Mouse (Mus musculus) embryonic facial prominence, embryonic 15.5 days (tissue): ENCODE results near the gene Fancc. TPM values are rescaled to one million over a fixed set of nuclear protein-coding genes. Genes with fewer than 3 reads are reported as not detected.
A peak's percentile ranks its signal among the peaks of the same experiment; 100 is the strongest.
"Not testable (repeated sequence)": the region's sequence is repeated elsewhere in the genome, so short reads cannot be mapped to it uniquely, and the experiment has no call there.

ENCODE experiments used
- ATAC-seq: fragments of 200-750 bp; cut with Nextera tagmentation; 2 replicates; pipeline ENCODE4 v1.8.0; 2017; ENCODE audit warnings: low read depth, moderate TSS enrichment; ENCODE audit not compliant: insufficient number of reproducible peaks, low FRiP score, low TSS enrichment
- H3K27ac ChIP-seq: fragments of 300-500 bp; sonication (generic); replicated peaks from 2 replicates; pipeline ENCODE4 v1.5.1; 2015; ENCODE audit warnings: mild to moderate bottlenecking, inconsistent platforms
- H3K27me3 ChIP-seq: fragments of 300-500 bp; sonication (generic); 2 replicates; pipeline ENCODE4 v1.6.1; 2015; ENCODE audit warnings: inconsistent platforms
- H3K36me3 ChIP-seq: fragments of 300-500 bp; sonication (generic); 2 replicates; pipeline ENCODE4 v1.6.1; 2015; ENCODE audit warnings: mild to moderate bottlenecking, inconsistent platforms
- H3K4me1 ChIP-seq: fragments of 300-500 bp; sonication (generic); 2 replicates; pipeline ENCODE4 v1.6.1; 2015; ENCODE audit warnings: inconsistent platforms
- H3K4me2 ChIP-seq: fragments of 300-500 bp; sonication (generic); replicated peaks from 2 replicates; pipeline ENCODE4 v1.6.1; 2015; ENCODE audit warnings: mild to moderate bottlenecking, inconsistent platforms
- H3K4me3 ChIP-seq: fragments of 300-500 bp; sonication (generic); replicated peaks from 2 replicates; pipeline ENCODE4 v1.5.1; 2015; ENCODE audit warnings: mild to moderate bottlenecking, inconsistent platforms
- H3K9ac ChIP-seq: fragments of 300-500 bp; sonication (generic); 2 replicates; pipeline ENCODE4 v1.6.1; 2015; ENCODE audit warnings: inconsistent platforms
- H3K9me3 ChIP-seq: fragments of 300-500 bp; sonication (generic); replicated peaks from 2 replicates; pipeline ENCODE4 v1.6.1; 2016; ENCODE audit warnings: inconsistent platforms
- WGBS: fragments of 180-500 bp; shearing (Covaris S2); methylation state at CpG from one replicate; pipeline ENCODE4 v1.1.7; 2015; 5-methylcytosine and 5-hydroxymethylcytosine counted together
- polyA plus RNA-seq: library from polyadenylated mRNA; unstranded; fragments of >200 nt; fragmentation: Nextera tagmentation; extraction: Ambion mirVana; gene quantifications from 2 replicates; pipeline ENCODE4 v1.2.1, GENCODE M21; 2015

Fancc gene
- polyA plus RNA-seq, 1 experiment from 2014 or later: 22.9 TPM

DNA sequence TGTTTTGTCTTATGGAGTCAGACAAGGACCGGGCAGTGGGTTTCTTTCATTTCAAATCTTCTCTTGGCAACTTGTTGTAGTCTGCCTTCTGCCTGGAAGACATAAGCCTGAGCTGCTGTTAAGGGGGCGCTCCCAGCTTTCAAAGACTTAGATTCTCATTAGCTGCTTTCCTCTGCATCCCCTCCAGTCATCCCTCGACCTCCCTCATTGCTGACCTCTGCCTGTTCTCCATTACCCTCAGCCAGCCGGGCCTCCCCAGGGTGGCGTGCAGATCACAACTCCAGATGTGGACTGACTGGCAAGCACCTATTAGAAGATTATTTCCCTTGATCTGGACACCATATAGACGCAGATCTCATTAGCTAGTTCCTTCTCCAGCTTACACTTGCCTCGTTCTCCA, 45.9 kb downstream of the Fancc start:
- no peak overlapping the region for H3K9ac ChIP-seq
- no peaks in the 10 kb centered on the region for H3K9me3 ChIP-seq
- no peaks in the 10 kb centered on the region for H3K36me3 ChIP-seq
- H3K4me1 ChIP-seq: 0 out of 2 replicates have a peak, but pooled peaks cover 5% of the 10 kb centered on the region
- 23% methylated on average over 7 of the region's 7 CpGs for WGBS
- H3K27me3 ChIP-seq: no peaks in the 10 kb centered on the region
- no peak overlapping the region for H3K27ac ChIP-seq
- H3K4me3 ChIP-seq: no peak overlapping the region
- no peak for ATAC-seq
- no peak overlapping the region for H3K4me2 ChIP-seq

DNA sequence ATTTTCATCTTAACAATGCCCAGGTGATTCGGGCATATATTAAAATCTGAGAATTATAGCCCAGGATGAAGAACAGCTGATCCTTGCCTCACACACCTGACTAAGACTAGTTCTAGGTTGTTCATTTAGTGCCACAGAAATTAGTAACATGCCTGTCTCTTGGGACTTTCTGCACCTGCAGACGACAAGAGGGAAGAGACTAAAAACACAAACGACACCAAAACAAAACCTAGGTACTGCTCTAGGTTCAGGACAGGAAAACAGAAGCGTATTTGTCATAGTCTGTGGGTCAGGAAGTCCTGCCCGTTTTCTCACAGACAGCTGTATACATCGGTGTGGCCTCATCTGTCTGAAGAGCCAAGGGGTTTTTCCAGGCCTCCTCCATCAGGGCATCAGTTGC, 51.7 kb downstream of the Fancc start:
- Histone ChIP-seq H3K9ac (no peak overlapping the region), H3K27me3 (no peaks in the 10 kb centered on the region), H3K27ac (no peak overlapping the region), H3K9me3 (no peaks in the 10 kb centered on the region), H3K4me1 (no peaks in the 10 kb centered on the region), H3K4me3 (no peak overlapping the region), H3K36me3 (no peaks in the 10 kb centered on the region), H3K4me2 (no peak overlapping the region)
- no peak for ATAC-seq
- 77% methylated on average over 6 of the region's 6 CpGs for WGBS

DNA sequence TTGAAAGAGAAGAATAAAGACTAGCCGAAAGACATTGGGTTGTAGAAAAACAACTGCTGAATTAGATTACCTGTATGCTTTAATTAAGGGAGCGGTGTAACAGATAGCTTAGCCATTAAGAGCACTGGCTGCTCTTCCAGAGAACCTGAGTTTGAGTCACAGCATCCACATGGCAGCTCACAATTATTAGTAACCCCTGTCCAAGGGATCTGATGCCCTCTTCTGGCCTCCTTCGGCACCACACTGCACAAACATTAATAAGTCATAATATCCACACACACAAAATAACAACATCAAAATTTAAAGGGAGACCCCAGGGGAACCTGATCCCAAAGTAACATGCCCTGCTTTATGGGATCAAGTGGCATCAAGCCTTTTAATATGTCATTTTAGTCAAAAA, 64.3 kb downstream of the Fancc start:
- Histone ChIP-seq H3K36me3 (no peaks in the 10 kb centered on the region), H3K4me3 (no peak overlapping the region), H3K4me2 (no peak overlapping the region), H3K9me3 (no peaks in the 10 kb centered on the region), H3K9ac (no peak overlapping the region), H3K4me1 (0 out of 2 replicates have a peak, but pooled peaks cover 14% of the 10 kb centered on the region), H3K27me3 (no peaks in the 10 kb centered on the region), H3K27ac (no peak overlapping the region)
- no peak for ATAC-seq
- 90% methylated on average over 3 of the region's 3 CpGs for WGBS

GRCm38 (mm10) chr13:63431857-63432191, 65.3 kb downstream of the Fancc start:
- 0 out of 2 replicates have a peak, but pooled peaks cover 14% of the 10 kb centered on the region for H3K4me1 ChIP-seq
- H3K27ac ChIP-seq: peak overlapping the region; percentile 97
- no peaks in the 10 kb centered on the region for H3K9me3 ChIP-seq
- ATAC-seq: no peak; the same call in 1 of the 2 replicates
- peak overlapping the region; percentile 55 for H3K4me2 ChIP-seq
- peak overlapping the region; percentile 55 for H3K4me3 ChIP-seq
- no peaks in the 10 kb centered on the region for H3K27me3 ChIP-seq
- H3K36me3 ChIP-seq: no peaks in the 10 kb centered on the region
- WGBS: 11% methylated on average over 5 of the region's 5 CpGs
- H3K9ac ChIP-seq: peak overlapping the region; percentile 55

DNA sequence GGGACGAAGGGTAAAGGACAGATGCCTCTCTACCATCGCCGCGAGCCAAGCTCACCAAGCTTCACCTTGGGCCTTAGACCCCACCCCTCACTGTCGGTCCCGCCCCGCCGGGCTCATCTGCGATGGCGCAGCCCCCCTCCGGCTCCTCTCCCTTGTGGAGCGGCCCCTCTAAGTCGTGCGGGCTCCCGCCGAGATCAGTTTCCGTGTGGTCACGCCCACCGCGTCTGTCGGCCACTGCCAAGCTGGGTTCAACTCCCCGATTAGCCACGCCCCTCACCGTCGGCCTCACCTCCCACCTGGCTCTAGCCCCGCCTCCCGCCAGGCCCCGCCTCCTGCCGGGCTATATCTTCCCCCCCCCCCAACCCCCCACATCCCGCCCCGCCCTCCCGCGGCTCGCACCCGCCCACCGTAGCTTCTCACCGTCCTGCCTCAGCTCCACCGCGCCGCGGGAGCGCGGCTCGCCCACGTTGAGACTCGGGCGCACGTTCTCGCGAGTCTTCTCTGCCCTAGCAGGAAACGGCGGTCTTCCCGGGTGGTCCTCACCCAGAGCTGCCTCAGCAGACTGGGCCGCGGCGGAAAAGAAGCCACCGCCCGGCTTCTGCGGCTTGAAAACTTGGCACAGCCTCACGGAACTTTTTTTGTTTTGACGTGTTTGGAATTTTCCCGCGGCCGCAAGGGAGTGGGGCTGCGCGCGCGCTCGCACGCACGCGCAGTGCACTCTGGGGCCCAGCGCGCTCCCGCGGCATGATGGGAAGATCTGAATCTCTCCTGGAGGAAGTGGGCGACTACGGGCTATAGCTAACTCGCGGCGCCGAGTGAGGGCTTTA, 65.8 kb downstream of the Fancc start:
- peak overlapping the region; percentile 55 for H3K4me2 ChIP-seq
- no peaks in the 10 kb centered on the region for H3K9me3 ChIP-seq
- H3K36me3 ChIP-seq: no peaks in the 10 kb centered on the region
- no peaks in the 10 kb centered on the region for H3K27me3 ChIP-seq
- peak; percentile 94 for ATAC-seq
- under 1% methylated on average over 77 of the region's 82 CpGs for WGBS
- H3K27ac ChIP-seq: peak overlapping the region; percentile 97
- peak overlapping the region; percentile 55 for H3K9ac ChIP-seq
- H3K4me3 ChIP-seq: peak overlapping the region; percentile 55
- H3K4me1 ChIP-seq: 0 out of 2 replicates have a peak, but pooled peaks cover 14% of the 10 kb centered on the region

DNA sequence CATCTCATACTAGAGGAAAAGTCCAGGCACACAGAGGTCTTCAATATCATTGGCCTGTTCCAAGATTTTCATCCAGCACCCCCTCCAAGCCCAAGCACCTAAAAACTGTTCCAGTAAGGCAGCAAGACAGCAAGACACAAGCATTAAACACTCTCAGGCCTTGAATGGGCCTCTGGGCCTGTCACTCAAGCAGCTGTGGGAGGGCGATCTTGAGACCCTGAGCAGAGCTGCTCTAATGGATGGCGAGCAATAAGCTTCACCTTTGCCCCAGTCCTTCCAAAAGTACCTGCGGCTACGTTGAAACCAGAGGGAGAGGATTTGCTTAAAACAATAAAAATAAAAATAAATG, 66.4 kb downstream of the Fancc start:
- Histone ChIP-seq H3K9ac (peak overlapping the region; percentile 55; the same call in 1 of the 2 replicates), H3K27me3 (no peaks in the 10 kb centered on the region), H3K4me2 (peak overlapping the region; percentile 55), H3K27ac (peak overlapping the region; percentile 97), H3K9me3 (no peaks in the 10 kb centered on the region), H3K36me3 (no peaks in the 10 kb centered on the region), H3K4me1 (0 out of 2 replicates have a peak, but pooled peaks cover 14% of the 10 kb centered on the region), H3K4me3 (peak overlapping the region; percentile 55)
- WGBS: 0% methylated on average over 4 of the region's 4 CpGs
- peak; percentile 44; the same call in 1 of the 2 replicates for ATAC-seq

- Histone ChIP-seq H3K4me3 (peak overlapping the region; percentile 55), H3K27me3 (no peaks in the 10 kb centered on the region), H3K4me1 (0 out of 2 replicates have a peak, but pooled peaks cover 14% of the 10 kb centered on the region), H3K9me3 (no peaks in the 10 kb centered on the region), H3K36me3 (no peaks in the 10 kb centered on the region), H3K4me2 (peak overlapping the region; percentile 55), H3K9ac (no peak overlapping the region), H3K27ac (peak overlapping the region; percentile 97)
- WGBS: 72% methylated on average over 9 of the region's 9 CpGs
- no peak for ATAC-seq
These were observed 66.9 kb downstream of the Fancc start for GRCm38 (mm10) chr13:63430206-63430605.

DNA sequence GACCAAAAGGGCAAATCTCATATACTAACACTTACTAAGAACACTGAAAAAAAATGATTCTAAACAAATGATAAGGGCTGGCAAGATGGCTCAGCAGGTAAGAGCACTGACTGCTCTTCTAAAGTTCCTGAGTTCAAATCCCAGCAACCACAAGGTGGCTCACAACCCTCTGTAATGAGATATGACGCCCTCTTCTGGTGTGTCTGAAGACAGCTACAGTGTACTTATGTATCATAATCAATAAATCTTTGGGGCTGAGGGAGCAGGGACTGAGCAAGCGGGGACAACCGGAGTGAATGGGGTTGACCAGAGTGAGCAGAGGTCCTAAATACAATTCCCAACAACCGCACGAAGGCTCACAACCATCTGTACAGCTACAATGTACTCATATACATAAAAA, 68.9 kb downstream of the Fancc start:
- H3K9me3 ChIP-seq, H3K4me3 ChIP-seq, H3K27ac ChIP-seq, H3K27me3 ChIP-seq, H3K4me2 ChIP-seq, H3K36me3 ChIP-seq, H3K4me1 ChIP-seq, H3K9ac ChIP-seq, ATAC-seq: not testable (repeated sequence)
- WGBS: 94% methylated on average over 5 of the region's 5 CpGs

GRCm38 (mm10) chr13:63423060-63423459, 74.0 kb downstream of the Fancc start:
- Histone ChIP-seq H3K27ac (no peak overlapping the region), H3K27me3 (no peaks in the 10 kb centered on the region), H3K4me2 (no peak overlapping the region), H3K4me1 (no peaks in the 10 kb centered on the region), H3K4me3 (no peak overlapping the region), H3K9me3 (no peaks in the 10 kb centered on the region), H3K36me3 (no peaks in the 10 kb centered on the region), H3K9ac (no peak overlapping the region)
- 91% methylated on average over 2 of the region's 2 CpGs for WGBS
- no peak for ATAC-seq

GRCm38 (mm10) chr13:63421225-63421624, 75.9 kb downstream of the Fancc start:
- ATAC-seq: no peak
- Histone ChIP-seq H3K4me1 (no peaks in the 10 kb centered on the region), H3K27ac (no peak overlapping the region)

DNA sequence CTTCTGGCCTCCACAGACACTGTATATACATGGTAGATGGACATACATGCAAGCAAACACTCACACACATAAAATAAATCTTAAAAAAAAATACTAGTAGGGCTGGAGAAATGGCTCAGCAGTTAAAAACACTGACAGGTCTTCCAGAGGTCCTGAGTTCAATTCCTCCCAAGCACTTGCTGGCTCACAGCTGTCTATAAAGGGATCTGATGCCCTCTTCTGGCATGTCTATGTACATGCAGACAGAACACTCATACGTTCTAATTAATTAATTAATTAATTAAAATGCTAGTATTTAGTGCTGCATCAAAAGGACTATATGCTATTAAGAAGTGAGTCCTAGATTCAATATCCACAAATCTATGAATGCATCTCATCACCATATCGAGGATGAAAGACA, 78.9 kb downstream of the Fancc start:
- Histone ChIP-seq H3K4me3 (no peak overlapping the region), H3K9ac (no peak overlapping the region), H3K4me1 (no peaks in the 10 kb centered on the region), H3K36me3 (no peaks in the 10 kb centered on the region), H3K27me3 (no peaks in the 10 kb centered on the region), H3K4me2 (no peak overlapping the region), H3K27ac (no peak overlapping the region), H3K9me3 (no peaks in the 10 kb centered on the region)
- no peak for ATAC-seq
- WGBS: 75% methylated on average over 2 of the region's 2 CpGs

More at GRCm38 (mm10) chr13:63421225-63421624, 75.9 kb downstream of the Fancc start:
- Histone ChIP-seq H3K9ac (no peak overlapping the region), H3K36me3 (no peaks in the 10 kb centered on the region), H3K4me2 (no peak overlapping the region), H3K9me3 (no peaks in the 10 kb centered on the region), H3K4me3 (no peak overlapping the region), H3K27me3 (no peaks in the 10 kb centered on the region)

DNA sequence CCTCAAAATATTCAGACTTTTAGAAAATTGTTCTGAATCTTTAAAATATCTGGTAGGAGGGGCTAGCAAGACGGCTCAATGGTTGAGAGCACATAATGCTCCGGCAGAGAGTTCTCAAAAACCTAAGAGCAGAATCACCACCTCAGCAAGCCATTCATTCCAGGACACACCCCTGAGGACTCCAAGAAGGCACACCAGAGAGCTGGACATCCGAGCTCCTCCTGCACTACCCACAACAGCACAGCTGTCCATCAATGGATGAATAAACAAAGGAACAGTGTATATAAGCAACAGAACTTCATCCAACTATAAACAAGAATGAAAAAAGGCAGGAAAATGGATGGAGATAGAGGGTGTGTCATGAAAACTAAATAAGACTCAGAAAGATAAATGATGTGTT, 80.3 kb downstream of the Fancc start:
- ATAC-seq: no peak
- no peak overlapping the region for H3K9ac ChIP-seq
- 0 out of 2 replicates have a peak, but pooled peaks cover under 1% of the 10 kb centered on the region for H3K4me1 ChIP-seq
- no peak overlapping the region for H3K4me3 ChIP-seq
- H3K27ac ChIP-seq: no peak overlapping the region
- H3K27me3 ChIP-seq: no peaks in the 10 kb centered on the region
- no peaks in the 10 kb centered on the region for H3K9me3 ChIP-seq
- 68% methylated on average over 3 of the region's 3 CpGs for WGBS
- no peaks in the 10 kb centered on the region for H3K36me3 ChIP-seq
- H3K4me2 ChIP-seq: no peak overlapping the region
